Mouse (Mus musculus): ENCODE measurements around the gene Ccdc7a. TPM values are rescaled to one million over a fixed set of nuclear protein-coding genes. Genes with fewer than 3 reads are reported as not detected.
"Not testable (repeated sequence)": the region's sequence is repeated elsewhere in the genome, so short reads cannot be mapped to it uniquely, and the experiment has no call there.

The Ccdc7a gene
- not detected for total RNA-seq (2021)

DNA sequence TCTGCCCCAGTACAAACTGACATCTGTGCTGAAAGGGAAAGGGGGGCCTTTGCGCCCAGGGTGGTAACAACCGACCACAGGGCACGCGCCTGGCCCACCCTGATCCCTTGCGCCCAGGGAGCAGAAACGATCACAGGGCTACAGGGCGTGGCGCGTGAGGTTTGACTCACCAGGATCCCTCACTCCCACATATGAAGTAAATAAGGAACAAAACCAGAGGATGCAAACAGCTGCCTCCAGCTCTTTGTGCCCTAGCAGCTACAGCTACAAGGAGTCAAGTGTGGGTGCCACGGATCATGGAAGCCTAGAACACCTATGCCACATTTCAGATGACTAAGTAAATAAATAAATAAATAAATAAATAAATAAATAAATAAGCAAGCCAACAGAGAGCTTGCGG lies at the start of gene Ccdc7a:
Gene Ccdc7a (minus strand): TSS at position 101 of the 400 bp plus-strand sequence.
- DNase-seq: not testable (repeated sequence)

DNA sequence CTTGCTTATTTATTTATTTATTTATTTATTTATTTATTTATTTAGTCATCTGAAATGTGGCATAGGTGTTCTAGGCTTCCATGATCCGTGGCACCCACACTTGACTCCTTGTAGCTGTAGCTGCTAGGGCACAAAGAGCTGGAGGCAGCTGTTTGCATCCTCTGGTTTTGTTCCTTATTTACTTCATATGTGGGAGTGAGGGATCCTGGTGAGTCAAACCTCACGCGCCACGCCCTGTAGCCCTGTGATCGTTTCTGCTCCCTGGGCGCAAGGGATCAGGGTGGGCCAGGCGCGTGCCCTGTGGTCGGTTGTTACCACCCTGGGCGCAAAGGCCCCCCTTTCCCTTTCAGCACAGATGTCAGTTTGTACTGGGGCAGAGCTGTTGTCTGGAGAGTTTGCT lies 1.5 kb upstream of the Ccdc7a start, which contains the start of gene Ccdc7b:
Gene Ccdc7b (plus strand): TSS at position 301 of the 400 bp plus-strand sequence.
- not testable (repeated sequence) for DNase-seq

- no peak for DNase-seq
Measured at GRCm38 (mm10) chr8:128991389-128991788, 73.9 kb downstream of the Ccdc7a start.

GRCm38 (mm10) chr8:128948941-128949340 lies 116.4 kb downstream of the Ccdc7a start:
- DNase-seq: not testable (repeated sequence)

DNA sequence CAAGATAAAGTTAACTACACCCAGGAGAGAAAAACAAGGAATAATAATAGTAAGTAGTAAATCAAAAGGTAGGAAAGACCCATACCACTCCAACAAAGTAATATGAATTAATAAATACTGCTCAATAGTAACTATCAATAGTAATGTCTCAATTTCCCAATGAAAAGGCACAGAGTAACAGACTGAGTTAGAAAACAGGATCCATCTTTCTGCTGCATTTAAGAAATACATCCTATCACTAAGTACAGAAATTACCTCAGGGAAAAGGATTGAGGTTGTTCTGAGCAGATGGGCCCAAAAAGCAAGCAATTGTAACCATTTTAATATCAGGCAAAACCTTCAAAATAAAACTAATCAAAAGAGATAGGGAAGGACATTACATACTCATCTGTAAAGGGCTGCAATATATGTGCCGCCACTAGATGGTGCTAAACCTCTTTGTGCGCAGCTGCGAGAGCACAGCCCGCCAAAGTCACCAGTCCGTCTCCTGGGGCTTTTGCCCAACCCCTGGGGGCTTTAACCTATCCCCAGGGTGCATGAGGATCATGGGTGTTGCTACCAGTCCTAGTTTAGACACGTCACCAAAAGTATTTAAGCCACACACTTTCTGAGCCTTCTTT lies 124.2 kb downstream of the Ccdc7a start:
- peak; percentile 65 for DNase-seq

DNA sequence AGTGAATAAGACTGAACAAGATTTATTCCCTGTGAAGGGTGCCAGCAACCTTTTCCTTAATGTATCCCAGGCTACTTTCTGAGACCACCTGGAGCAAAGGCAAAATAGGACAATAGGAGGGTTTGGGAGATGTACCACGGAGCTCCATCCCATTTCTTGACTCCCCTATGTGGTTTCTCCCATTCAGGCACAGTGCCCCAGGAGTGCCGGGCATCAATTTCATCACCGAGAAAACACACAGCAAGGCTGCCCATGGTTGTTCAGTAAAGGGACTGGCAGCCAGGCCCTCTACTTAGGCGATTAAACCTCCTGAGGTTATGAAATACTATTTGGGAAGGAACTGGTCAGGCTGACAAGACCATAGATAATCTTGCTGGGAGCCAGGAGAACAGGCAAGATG lies 131.9 kb downstream of the Ccdc7a start:
- DNase-seq: no peak

DNA sequence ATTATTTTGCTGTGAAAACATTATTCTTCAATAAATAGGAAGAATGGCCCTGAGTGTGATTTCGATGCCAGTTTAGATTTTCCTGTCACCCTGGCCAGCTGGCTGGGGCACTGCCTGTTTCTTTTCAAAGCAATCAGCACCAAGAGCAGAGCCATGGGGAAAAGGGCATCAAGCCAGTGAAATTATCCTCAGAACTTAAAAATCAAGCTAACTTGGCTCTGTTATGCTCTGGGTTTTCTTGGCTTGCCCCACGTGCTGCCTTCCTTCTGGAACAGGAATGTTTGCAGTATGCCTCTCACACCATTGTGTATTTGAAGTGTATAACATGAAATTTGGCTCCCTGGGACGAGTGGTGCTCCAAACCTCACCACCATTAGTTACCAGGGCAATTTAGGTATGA lies 182.6 kb downstream of the Ccdc7a start:
- DNase-seq: no peak

DNA sequence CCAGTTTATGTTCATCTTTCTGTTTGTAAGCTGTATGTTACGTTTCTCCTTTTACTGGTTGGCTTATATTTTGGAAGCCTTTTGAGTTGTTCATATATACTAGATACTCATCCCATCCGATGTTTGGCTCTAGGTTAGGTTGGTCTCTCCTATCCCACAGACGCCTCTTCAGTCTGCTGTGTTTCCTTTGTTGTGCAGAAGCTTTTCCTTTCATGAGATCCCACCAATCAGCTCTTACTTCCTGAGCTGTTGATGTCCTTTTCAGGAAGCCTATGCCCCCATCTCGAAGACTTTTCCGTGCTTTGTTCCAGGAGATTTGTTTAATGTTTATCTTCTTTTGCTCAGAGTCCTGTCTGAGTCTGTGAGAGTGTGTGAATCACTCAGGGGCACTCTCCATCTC lies 221.6 kb downstream of the Ccdc7a start:
- no peak for DNase-seq

GRCm38 (mm10) chr8:128812521-128812920 lies 252.8 kb downstream of the Ccdc7a start:
- DNase-seq: no peak

GRCm38 (mm10) chr8:128798594-128798993 lies 266.7 kb downstream of the Ccdc7a start, which contains the start of gene Gm3952:
Gm3952 (minus strand) TSS chr8:128798694.
- DNase-seq: no peak

- DNase-seq: no peak
Measured at GRCm38 (mm10) chr8:128735692-128736091, 329.6 kb downstream of the Ccdc7a start.

DNA sequence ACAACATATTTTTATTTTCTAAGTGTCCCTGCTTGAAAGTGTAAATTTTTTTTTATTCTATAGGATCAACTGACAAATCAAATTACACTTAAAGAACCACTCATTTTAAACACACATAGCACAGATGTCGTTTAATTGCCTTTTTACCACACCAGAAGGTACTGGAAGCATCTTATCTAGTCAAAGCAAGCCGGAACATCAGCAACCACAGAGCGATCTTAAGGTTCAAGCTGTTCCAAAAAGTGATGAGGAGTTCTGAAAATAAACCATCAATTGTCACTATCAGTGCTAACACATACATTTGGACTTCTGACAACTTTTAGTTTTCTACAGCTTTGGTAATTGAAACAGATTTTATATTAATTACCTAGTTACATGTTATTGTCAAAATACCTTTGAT lies 331.2 kb downstream of the Ccdc7a start:
- no peak for DNase-seq

DNA sequence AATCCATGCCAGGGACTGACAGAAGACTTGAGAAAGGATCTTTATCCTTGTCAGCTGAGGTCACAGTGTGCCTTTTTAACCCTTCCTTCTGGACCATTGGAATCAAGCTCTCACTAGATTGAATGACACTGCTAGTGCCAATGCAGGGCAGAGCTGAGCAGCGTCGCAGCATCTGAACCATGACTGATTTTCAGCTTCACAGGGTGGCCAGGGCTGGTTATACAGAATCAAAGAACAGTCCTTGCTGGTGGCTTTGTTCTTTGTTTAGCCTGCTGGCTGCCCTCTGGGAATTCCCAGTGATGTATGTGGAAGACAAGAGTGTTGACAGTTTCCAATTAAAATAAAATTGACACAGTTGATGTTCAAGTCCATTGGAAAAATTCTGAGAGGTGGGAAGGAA lies 333.1 kb downstream of the Ccdc7a start:
- no peak for DNase-seq

- DNase-seq: no peak
Measured at GRCm38 (mm10) chr8:128727213-128727612, 338.1 kb downstream of the Ccdc7a start.

- DNase-seq: peak; percentile 32
Measured at GRCm38 (mm10) chr8:128724819-128725218, 340.5 kb downstream of the Ccdc7a start.

DNA sequence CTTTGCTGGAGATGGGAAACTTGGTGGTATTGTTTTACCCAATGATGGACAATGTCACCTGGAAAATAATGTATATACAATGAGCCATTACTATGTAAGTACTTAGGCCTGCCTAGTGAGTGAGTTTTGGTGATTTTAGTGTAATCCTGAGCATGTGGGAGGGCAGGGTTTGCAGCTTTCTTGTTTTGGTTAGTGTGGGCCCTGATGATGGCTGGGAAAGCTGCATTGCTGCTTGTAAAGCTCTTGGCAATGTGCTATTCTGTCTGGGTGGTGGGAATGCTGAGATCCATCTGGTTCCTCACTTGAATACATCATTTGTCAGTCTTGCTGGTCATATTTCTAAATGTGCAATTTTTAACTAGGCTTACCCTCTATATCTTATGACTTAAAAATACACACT lies 349.1 kb downstream of the Ccdc7a start:
- DNase-seq: no peak

DNA sequence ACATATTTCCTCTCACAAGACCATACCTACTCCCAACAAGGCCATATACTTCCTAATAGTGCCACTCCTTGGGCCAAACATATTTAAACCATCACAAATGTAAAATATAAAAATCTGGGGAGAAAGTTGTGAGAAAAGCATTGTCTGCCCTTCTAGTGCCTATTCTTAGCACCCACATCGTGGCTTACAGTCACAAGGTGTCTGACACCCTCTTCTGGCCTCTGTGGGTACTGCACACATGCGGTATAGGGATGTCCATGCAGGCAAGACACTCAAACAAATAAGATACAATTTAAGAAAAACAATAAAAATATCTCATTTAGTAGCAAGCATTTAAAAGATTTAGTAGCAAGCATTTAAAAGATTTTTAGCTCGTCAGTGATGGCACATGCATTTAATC lies 356.1 kb downstream of the Ccdc7a start:
- DNase-seq: peak; percentile 93

DNA sequence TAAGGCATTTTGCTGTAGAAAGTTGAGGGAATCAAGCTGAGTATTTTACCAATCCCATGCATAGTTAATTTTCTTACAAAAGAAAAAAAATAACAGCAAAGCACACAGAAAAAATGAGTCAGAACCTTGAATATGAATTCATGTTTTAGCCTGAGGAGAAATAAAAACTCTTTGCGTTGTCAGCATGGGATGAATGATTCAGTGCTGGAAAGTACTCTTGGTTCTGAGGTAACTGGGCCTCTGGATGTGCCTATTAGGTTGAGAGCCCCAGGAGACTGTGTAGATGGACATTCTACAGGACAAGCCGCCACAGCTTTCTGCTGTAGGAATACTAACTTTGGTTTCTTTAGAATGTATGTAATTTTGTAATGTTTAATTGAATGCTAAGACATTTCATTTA lies 360.5 kb downstream of the Ccdc7a start:
- no peak for DNase-seq

- no peak for DNase-seq
Measured at GRCm38 (mm10) chr8:128704376-128704775, 360.9 kb downstream of the Ccdc7a start.

DNA sequence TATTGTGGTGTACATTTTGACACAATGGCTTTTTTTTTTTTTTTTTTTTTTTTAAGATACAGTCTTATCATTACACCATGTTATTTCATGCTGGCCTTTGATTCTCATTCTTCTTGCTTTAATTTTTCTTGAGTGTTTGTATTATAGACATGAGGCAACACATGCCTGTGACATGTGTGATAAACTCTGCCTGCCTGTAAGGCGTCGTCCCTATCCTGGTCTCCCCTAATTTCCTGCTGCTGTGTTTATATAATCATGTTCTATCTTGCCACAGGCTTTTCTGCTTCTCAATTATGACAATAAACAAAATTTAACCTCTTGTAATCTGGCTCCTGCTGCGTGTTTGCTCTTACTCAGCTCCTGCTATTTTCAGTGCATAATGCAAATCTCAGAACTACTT lies 367.4 kb downstream of the Ccdc7a start:
- no peak for DNase-seq

GRCm38 (mm10) chr8:128696701-128697397 lies 368.5 kb downstream of the Ccdc7a start:
- DNase-seq: no peak

DNA sequence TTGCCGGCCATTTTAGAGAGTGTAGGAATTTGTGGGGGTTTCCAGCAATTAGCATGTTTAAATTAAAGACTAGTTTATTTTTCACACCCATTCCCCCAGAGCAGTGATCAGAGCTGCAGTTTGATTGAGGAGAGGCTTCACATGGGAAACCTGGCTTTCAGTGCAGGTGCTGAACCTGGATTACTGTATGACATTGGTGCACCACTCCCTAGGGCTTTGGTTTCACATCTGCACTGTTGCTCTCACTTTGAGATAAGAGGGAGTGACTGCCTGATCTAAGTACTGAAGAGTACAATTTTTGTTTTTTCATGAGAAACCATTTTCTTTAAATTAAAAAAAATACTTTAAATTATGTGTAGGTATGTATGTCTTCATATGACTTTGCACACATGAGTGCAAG lies 375.3 kb downstream of the Ccdc7a start:
- no peak for DNase-seq

DNA sequence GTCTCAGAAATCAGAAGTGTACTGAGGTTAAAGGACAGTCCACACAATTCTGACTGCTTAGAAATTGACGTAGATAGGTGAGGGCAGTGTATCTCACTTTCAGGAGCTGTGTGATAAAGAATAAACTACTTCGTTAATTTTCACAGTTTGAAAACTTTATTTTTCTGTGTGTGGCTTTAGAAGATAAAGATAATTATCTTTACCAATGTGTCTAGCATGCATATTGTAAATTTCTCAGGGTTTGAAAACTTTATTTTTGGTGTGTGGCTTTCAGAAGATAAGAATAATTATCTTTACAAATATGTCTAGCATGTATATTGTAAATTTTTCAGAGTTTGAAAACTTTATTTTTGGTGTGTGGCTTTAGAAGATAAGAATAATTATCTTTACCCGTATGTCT lies 376.6 kb downstream of the Ccdc7a start:
- no peak for DNase-seq

DNA sequence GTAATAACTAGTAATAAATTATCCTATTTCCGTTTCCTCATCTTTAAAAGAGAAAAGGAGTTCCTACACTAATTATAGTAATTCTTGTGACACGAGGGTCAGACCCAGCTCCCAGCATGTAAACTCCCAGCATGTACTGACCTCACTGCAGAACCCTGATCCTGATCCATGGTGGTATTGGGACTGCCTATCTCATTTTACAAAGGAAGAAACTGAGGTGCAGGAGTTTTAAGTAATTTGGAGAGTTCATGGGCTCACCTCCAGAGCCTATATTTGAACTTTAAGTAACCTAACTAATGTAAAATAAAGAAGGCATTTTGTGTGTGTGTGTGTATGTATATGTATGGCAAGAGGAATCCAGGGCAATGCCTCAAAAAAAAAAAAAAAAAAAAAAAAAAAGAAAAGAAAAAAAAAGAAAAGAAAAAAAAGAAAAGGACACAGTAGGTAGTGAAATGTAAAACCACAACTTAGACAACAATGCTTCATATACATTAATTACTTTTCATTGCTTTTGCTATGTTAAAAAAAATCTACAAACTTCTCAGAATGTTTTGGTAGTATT lies 378.8 kb downstream of the Ccdc7a start:
- DNase-seq: no peak
